Mouse (Mus musculus): ENCODE measurements around the gene Gm3415. TPM values are rescaled to one million over a fixed set of nuclear protein-coding genes. Genes with fewer than 3 reads are reported as not detected.
"Not testable (repeated sequence)": the region's sequence is repeated elsewhere in the genome, so short reads cannot be mapped to it uniquely, and the experiment has no call there.

The Gm3415 gene
- polyA plus RNA-seq (2014; fragmentation: Nextera tagmentation; extraction: Ambion mirVana), result not detected in 2 replicates

DNA sequence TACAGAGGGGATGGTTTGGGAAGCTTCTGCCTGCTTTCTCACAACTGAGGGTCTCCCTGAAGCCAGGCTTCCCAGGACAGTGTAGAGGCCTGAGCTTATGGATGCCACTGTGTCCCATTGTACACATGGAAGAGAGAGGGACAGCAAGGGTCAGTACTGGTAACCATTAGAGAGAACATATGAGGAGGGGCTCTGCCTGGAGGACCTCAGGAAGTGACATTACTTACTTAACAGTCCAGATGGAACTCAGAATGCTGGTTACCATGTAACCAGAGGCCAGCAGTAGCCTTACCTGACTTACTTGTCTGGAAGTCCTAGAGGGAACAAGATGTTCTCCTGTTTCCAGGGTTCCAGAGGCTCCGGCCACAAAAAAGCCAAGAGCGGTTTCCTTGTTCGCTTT is at the start of gene Gm3415:
Gene Gm3415, plus strand, starts transcription at position 301 of the 400 bp plus-strand sequence.
- DNase-seq (ENCODE audit: low spot score); ATAC-seq (replicated peaks; ENCODE audit: low FRiP score); H3K9ac ChIP-seq (ENCODE audit: low read length); H3K36me3 ChIP-seq (ENCODE audit: control insufficient read depth, insufficient read depth, low read length); H3K27me3 ChIP-seq (ENCODE audit: control insufficient read depth, insufficient read depth, low read length); H3K27ac ChIP-seq (ENCODE audit: low read depth, low read length); H3K4me3 ChIP-seq (ENCODE audit: low read depth, low read length); H3K4me1 ChIP-seq (replicated peaks; ENCODE audit: control insufficient read depth, insufficient read depth, low read length); H3K4me2 ChIP-seq (ENCODE audit: low read depth, low read length, severe bottlenecking); H3K9me3 ChIP-seq (ENCODE audit: control insufficient read depth, low read length): not testable (repeated sequence)
- no CpG with 5 or more reads among the region's 3 CpGs for WGBS

DNA sequence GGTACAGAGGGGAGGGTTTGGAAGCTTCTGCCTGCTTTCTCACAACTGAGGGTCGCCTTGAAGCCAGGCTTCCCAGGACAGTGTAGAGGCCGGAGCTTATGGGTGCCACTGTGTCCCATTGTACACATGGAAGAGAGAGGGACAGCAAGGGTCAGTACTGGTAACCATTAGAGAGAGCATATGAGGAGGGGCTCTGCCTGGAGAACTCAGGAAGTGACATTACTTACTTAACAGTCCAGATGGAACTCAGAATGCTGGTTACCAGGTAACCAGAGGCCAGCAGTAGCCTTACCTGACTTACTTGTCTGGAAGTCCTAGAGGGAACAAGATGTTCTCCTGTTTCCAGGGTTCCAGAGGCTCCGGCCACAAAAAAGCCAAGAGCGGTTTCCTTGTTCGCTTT is 42.1 kb upstream of the Gm3415 start, which contains the start of gene Gm3402:
Gene Gm3402, plus strand, starts transcription at position 301 of the 400 bp plus-strand sequence.
- H3K9me3 ChIP-seq (ENCODE audit: control insufficient read depth, low read length); H3K9ac ChIP-seq (ENCODE audit: low read length); DNase-seq (ENCODE audit: low spot score); H3K36me3 ChIP-seq (ENCODE audit: control insufficient read depth, insufficient read depth, low read length); ATAC-seq (replicated peaks; ENCODE audit: low FRiP score); H3K4me2 ChIP-seq (ENCODE audit: low read depth, low read length, severe bottlenecking); H3K27me3 ChIP-seq (ENCODE audit: control insufficient read depth, insufficient read depth, low read length); H3K4me3 ChIP-seq (ENCODE audit: low read depth, low read length); H3K27ac ChIP-seq (ENCODE audit: low read depth, low read length); H3K4me1 ChIP-seq (replicated peaks; ENCODE audit: control insufficient read depth, insufficient read depth, low read length): not testable (repeated sequence)
- no CpG with 5 or more reads among the region's 5 CpGs for WGBS

DNA sequence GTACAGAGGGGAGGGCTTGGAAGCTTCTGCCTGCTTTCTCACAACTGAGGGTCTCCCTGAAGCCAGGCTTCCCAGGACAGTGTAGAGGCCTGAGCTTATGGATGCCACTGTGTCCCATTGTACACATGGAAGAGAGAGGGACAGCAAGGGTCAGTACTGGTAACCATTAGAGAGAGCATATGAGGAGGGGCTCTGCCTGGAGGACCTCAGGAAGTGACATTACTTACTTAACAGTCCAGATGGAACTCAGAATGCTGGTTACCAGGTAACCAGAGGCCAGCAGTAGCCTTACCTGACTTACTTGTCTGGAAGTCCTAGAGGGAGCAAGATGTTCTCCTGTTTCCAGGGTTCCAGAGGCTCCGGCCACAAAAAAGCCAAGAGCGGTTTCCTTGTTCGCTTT is 30.4 kb upstream of the Gm3415 start, which contains the start of gene Gm3404:
Gene Gm3404, plus strand, starts transcription at position 301 of the 400 bp plus-strand sequence.
- WGBS, result 100% methylated on average over 1 of the region's 3 CpGs
- DNase-seq (ENCODE audit: low spot score); H3K27me3 ChIP-seq (ENCODE audit: control insufficient read depth, insufficient read depth, low read length); H3K36me3 ChIP-seq (ENCODE audit: control insufficient read depth, insufficient read depth, low read length); H3K4me3 ChIP-seq (ENCODE audit: low read depth, low read length); H3K4me1 ChIP-seq (replicated peaks; ENCODE audit: control insufficient read depth, insufficient read depth, low read length); ATAC-seq (replicated peaks; ENCODE audit: low FRiP score); H3K27ac ChIP-seq (ENCODE audit: low read depth, low read length); H3K9ac ChIP-seq (ENCODE audit: low read length); H3K9me3 ChIP-seq (ENCODE audit: control insufficient read depth, low read length); H3K4me2 ChIP-seq (ENCODE audit: low read depth, low read length, severe bottlenecking): not testable (repeated sequence)

DNA sequence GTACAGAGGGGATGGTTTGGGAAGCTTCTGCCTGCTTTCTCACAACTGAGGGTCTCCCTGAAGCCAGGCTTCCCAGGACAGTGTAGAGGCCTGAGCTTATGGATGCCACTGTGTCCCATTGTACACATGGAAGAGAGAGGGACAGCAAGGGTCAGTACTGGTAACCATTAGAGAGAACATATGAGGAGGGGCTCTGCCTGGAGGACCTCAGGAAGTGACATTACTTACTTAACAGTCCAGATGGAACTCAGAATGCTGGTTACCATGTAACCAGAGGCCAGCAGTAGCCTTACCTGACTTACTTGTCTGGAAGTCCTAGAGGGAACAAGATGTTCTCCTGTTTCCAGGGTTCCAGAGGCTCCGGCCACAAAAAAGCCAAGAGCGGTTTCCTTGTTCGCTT is 18.6 kb upstream of the Gm3415 start, which contains the start of gene Gm3409:
Gene Gm3409, plus strand, starts transcription at position 301 of the 400 bp plus-strand sequence.
- H3K27me3 ChIP-seq (ENCODE audit: control insufficient read depth, insufficient read depth, low read length); H3K27ac ChIP-seq (ENCODE audit: low read depth, low read length); DNase-seq (ENCODE audit: low spot score); H3K4me2 ChIP-seq (ENCODE audit: low read depth, low read length, severe bottlenecking); H3K36me3 ChIP-seq (ENCODE audit: control insufficient read depth, insufficient read depth, low read length); H3K9ac ChIP-seq (ENCODE audit: low read length); H3K4me1 ChIP-seq (replicated peaks; ENCODE audit: control insufficient read depth, insufficient read depth, low read length); ATAC-seq (replicated peaks; ENCODE audit: low FRiP score); H3K4me3 ChIP-seq (ENCODE audit: low read depth, low read length); H3K9me3 ChIP-seq (ENCODE audit: control insufficient read depth, low read length): not testable (repeated sequence)
- 100% methylated on average over 1 of the region's 3 CpGs for WGBS

DNA sequence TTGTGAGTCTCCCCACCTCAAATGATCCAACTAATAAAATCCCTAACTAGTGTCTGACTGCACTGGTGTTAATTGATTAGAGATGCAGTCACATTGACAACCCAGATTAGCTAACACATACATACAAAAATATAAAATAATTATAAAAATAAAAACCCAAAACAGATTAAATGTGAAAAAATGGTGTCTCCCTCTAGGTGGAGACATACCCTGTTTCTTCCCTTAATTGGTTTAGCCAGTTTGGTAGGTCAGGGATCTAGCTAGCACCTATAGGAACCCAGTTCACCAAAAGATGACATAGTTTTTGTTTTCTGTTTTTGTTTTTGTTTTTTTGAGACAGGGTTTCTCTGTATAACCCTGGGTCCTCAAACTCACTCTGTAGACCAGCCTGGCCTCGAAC is 8.3 kb downstream of the Gm3415 start:
- ATAC-seq (replicated peaks; ENCODE audit: low FRiP score), result no peak
- no peak overlapping the region for H3K4me2 ChIP-seq (ENCODE audit: low read depth, low read length, severe bottlenecking)
- no peak for DNase-seq (ENCODE audit: low spot score)
- H3K4me1 ChIP-seq (replicated peaks; ENCODE audit: control insufficient read depth, insufficient read depth, low read length), result no peaks in the 10 kb centered on the region
- H3K27me3 ChIP-seq (ENCODE audit: control insufficient read depth, insufficient read depth, low read length), result no peaks in the 10 kb centered on the region
- H3K27ac ChIP-seq (ENCODE audit: low read depth, low read length), result no peak overlapping the region
- H3K9ac ChIP-seq (ENCODE audit: low read length), result no peak overlapping the region
- no peaks in the 10 kb centered on the region for H3K9me3 ChIP-seq (ENCODE audit: control insufficient read depth, low read length)
- H3K36me3 ChIP-seq (ENCODE audit: control insufficient read depth, insufficient read depth, low read length), result no peaks in the 10 kb centered on the region
- whole genome bisulfite sequencing, result 83% methylated on average over 1 of the region's 1 CpGs
- H3K4me3 ChIP-seq (ENCODE audit: low read depth, low read length), result no peak overlapping the region

DNA sequence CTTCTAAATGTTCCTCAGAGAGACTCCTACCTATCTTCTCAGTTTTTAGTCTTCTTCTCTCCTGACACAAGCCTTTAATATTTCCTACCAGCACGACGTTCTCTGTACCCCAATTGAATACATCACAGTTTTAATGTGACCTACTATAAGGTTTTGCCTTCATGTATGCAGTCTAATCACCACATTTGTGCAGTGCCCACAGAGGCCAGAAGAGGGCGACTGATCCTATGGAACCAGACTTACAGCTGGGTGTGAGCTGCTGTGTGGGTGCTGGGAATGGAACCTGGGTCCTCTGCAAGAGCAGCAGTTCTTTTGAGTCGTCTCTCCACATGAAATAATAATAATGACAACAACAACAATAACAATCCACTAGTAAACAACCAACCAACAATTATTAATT is 11.1 kb downstream of the Gm3415 start:
- ATAC-seq (replicated peaks; ENCODE audit: low FRiP score) (no peak; the same call in 1 of the 2 replicates), DNase-seq (ENCODE audit: low spot score) (peak; percentile 72)
- Histone ChIP-seq H3K27me3 (ENCODE audit: control insufficient read depth, insufficient read depth, low read length) (no peaks in the 10 kb centered on the region), H3K4me2 (ENCODE audit: low read depth, low read length, severe bottlenecking) (no peak overlapping the region), H3K9me3 (ENCODE audit: control insufficient read depth, low read length) (no peaks in the 10 kb centered on the region), H3K27ac (ENCODE audit: low read depth, low read length) (no peak overlapping the region), H3K4me3 (ENCODE audit: low read depth, low read length) (no peak overlapping the region), H3K36me3 (ENCODE audit: control insufficient read depth, insufficient read depth, low read length) (no peaks in the 10 kb centered on the region), H3K4me1 (replicated peaks; ENCODE audit: control insufficient read depth, insufficient read depth, low read length) (no peaks in the 10 kb centered on the region), H3K9ac (ENCODE audit: low read length) (no peak overlapping the region)
- WGBS, result 67% methylated on average over 4 of the region's 4 CpGs

DNA sequence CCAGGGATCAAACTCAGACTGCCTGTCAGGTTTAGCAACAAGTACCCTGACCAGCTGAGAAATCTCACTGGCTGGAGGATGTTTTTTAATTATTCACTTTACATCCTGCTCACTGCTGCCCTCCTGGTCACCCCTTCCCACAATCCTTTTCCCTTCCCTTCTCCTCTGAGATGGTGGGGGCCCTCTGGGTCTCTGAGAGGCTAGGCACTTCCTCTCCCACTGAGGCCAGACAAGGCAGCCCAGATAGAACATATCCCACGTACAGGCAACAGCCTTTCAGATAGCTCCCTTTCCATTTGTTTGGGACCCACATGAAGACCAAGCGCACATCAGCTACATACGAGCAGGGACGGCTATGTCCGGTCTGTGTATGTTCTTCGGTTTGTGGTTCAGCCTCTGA is 14.2 kb downstream of the Gm3415 start:
- not testable (repeated sequence) for DNase-seq (ENCODE audit: low spot score); ATAC-seq (replicated peaks; ENCODE audit: low FRiP score)
- 84% methylated on average over 6 of the region's 6 CpGs for WGBS

DNA sequence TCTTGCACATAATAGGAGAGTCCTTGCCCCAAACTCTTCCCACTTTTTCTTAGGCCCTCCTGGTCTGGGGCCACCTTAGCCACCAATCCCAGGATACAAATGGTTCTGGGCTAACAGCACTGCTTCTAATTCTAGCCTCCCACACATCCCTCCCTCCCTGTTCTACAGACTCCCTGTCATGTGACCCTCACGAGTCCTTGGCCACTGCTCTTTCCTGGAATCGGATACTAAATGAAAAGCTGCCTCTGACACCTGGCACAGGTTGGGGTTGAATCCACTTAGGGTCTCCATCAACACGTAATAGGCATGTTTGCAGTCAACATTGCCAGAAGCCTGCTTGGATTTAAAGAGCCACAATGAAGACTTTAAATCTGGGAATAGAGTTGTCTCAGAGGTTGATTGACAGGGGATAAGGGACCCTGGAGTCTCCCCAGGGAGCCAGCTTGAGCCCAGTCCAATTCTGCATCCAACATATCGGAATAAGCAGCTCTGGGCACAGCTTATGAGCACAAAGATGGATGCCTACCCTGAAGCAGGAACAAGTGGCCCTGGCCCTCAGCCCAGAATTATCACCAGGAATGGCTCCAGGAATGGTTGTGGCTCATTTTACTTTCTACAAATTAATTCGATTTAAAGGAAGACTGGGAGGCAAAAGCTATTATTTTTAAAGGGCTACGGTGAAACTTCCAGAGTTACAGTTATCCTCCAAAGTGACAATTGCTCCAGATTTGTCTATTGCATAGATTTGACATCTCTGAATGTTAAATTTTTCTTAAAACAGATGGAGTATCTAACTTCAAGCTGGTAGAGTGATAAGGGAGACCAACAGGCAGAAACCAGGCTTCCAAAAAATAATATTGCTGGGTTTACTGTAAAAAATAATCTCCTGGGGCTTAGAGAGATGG is 16.1 kb downstream of the Gm3415 start:
- WGBS, result 74% methylated on average over 6 of the region's 6 CpGs
- not testable (repeated sequence) for H3K36me3 ChIP-seq (ENCODE audit: control insufficient read depth, insufficient read depth, low read length); DNase-seq (ENCODE audit: low spot score); H3K4me1 ChIP-seq (replicated peaks; ENCODE audit: control insufficient read depth, insufficient read depth, low read length); H3K4me3 ChIP-seq (ENCODE audit: low read depth, low read length); H3K27ac ChIP-seq (ENCODE audit: low read depth, low read length); H3K4me2 ChIP-seq (ENCODE audit: low read depth, low read length, severe bottlenecking); H3K9me3 ChIP-seq (ENCODE audit: control insufficient read depth, low read length); H3K27me3 ChIP-seq (ENCODE audit: control insufficient read depth, insufficient read depth, low read length); ATAC-seq (replicated peaks; ENCODE audit: low FRiP score); H3K9ac ChIP-seq (ENCODE audit: low read length)

More for the DNA sequence above, 14.2 kb downstream of the Gm3415 start:
- H3K27ac ChIP-seq (ENCODE audit: low read depth, low read length); H3K27me3 ChIP-seq (ENCODE audit: control insufficient read depth, insufficient read depth, low read length); H3K4me3 ChIP-seq (ENCODE audit: low read depth, low read length); H3K9ac ChIP-seq (ENCODE audit: low read length); H3K36me3 ChIP-seq (ENCODE audit: control insufficient read depth, insufficient read depth, low read length); H3K4me1 ChIP-seq (replicated peaks; ENCODE audit: control insufficient read depth, insufficient read depth, low read length); H3K4me2 ChIP-seq (ENCODE audit: low read depth, low read length, severe bottlenecking); H3K9me3 ChIP-seq (ENCODE audit: control insufficient read depth, low read length): not testable (repeated sequence)

DNA sequence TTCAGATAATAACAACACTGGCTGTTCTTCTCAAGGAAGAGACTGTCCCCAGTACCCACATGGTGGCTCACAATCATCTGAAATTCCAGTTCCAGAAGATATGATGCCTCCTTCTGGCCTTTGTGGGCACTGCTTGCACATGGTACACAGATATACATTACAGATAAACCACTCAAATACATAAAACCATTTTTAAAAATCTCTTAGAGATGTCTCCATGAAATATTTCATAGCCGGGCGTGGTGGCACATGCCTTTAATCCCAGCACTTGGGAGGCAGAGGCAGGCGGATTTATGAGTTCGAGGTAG is 16.8 kb downstream of the Gm3415 start:
- WGBS, result 92% methylated on average over 4 of the region's 4 CpGs

More for the DNA sequence above, 16.8 kb downstream of the Gm3415 start:
- not testable (repeated sequence) for H3K27ac ChIP-seq (ENCODE audit: low read depth, low read length); H3K9ac ChIP-seq (ENCODE audit: low read length); ATAC-seq (replicated peaks; ENCODE audit: low FRiP score); H3K4me3 ChIP-seq (ENCODE audit: low read depth, low read length); H3K27me3 ChIP-seq (ENCODE audit: control insufficient read depth, insufficient read depth, low read length); H3K4me2 ChIP-seq (ENCODE audit: low read depth, low read length, severe bottlenecking); H3K4me1 ChIP-seq (replicated peaks; ENCODE audit: control insufficient read depth, insufficient read depth, low read length); DNase-seq (ENCODE audit: low spot score); H3K36me3 ChIP-seq (ENCODE audit: control insufficient read depth, insufficient read depth, low read length); H3K9me3 ChIP-seq (ENCODE audit: control insufficient read depth, low read length)

Measured in forebrain, embryonic 11.5 days (tissue).